Mouse (Mus musculus) kidney, postnatal 25 days (tissue): ENCODE results near the gene Gpd1.
"Not testable (repeated sequence)": the region's sequence is repeated elsewhere in the genome, so short reads cannot be mapped to it uniquely, and the experiment has no call there.

Experiments used
- DNase-seq, 2 experiments: peaks; one replicate each; pipeline ENCODE4 v3.0.0; 2021; ENCODE audit warnings: mixed read lengths in 2 of 2

Gene Gpd1

DNA sequence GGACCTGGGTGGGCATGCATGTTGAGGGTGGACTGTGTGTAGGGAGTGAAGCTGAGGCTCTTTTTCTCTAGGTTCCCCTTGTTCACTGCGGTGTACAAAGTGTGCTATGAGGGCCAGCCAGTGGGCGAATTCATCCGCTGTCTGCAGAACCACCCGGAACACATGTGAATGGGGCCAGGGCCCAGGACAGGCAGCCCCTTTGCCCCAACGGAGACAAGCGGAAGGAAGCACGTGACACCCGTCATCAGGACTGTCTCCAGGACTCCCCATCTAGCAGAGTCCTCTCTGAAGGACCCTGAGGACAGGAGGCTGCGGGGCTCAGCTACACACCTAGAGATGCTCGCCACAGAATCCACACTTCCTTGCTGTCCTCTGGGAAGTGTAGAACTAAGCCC, 5.8 kb downstream of the Gpd1 start:
- no peak for DNase-seq

- DNase-seq: peak; percentile 64 to 85
These were observed 6.4 kb downstream of the Gpd1 start for GRCm38 (mm10) chr15:99723515-99724291.

GRCm38 (mm10) chr15:99724292-99725021, 7.1 kb downstream of the Gpd1 start:
- peak; percentile 82 to 92 for DNase-seq

- peak; percentile 91 to 97 for DNase-seq
These were observed 8.2 kb downstream of the Gpd1 start, which contains the start of gene Cox14 for GRCm38 (mm10) chr15:99725341-99726155. Gene Cox14 (plus strand): TSS chr15:99725618.

DNA sequence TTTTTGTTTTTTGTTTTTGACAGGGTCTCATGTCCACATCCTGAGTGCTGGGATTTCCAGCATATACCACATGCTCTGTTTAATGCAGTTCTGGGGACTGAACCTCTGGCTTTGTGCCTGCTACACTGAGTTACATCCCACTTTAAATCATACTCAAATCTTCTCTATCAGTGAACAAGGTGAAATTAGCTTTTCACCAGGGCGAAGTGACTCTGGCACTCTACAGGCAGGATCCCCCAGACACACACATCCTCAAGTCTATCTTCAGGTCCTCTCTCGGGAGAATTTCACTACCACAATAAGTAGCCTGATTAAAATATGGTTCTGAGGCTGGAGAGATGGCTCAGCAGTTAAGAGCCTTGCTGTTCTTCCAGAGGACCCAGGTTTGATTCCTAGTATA, 9.2 kb downstream of the Gpd1 start:
- DNase-seq: no peak

- DNase-seq: not testable (repeated sequence)
These were observed 9.7 kb downstream of the Gpd1 start for GRCm38 (mm10) chr15:99727039-99727438.

GRCm38 (mm10) chr15:99727525-99727924, 10.2 kb downstream of the Gpd1 start:
- no peak for DNase-seq

DNA sequence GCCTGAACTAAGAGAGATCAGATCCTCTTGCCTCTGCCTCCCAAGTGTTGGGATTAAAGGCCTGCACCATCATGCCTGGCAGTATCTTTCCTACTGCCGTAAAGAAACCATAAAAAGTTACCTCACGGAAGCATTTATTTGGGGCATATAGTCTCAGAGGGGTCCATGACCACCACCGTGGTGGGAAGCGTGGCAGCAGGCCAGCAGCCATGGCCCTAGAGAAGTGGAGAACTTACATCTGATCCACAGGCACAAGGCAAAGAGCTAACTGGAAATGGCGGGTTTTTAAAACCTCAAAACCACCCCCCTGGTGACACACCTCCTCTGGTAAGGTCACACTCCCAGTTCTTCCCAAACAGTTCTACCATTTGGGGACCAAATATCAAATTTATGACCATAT, 10.9 kb downstream of the Gpd1 start:
- DNase-seq: no peak

DNA sequence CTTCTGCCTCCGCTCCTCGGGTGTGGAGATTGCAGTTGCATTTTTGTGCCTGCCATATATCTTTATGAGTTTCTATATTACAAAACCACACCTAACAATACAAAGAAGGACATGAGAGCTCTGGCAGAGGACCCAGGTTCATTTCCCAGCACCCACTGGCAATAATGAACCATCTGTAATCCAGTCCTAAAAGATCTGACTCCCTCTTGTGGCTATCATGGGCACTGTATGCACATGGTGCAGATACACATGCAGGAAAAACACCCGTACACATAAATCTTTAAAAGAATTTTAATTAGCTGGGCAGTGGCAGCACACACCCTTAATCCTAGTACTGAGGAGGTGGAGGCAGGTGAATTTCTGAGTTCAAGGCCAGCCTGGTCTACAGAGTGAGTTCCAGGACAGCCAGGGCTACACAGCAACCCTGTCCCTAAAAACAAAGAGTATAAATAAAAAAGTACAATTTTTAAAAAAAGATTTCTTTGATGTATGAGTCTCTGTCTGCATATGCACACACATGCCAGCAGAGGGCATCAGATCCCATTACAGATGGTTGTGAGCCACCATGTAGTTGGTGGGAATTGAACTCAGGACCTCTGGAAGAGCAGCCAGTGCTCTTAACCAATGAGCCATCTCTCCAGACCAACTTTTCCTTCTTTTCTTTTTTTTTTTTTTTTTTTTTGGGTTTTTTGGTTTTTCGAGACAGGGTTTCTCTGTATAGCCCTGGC, 11.9 kb downstream of the Gpd1 start:
- no peak for DNase-seq

DNA sequence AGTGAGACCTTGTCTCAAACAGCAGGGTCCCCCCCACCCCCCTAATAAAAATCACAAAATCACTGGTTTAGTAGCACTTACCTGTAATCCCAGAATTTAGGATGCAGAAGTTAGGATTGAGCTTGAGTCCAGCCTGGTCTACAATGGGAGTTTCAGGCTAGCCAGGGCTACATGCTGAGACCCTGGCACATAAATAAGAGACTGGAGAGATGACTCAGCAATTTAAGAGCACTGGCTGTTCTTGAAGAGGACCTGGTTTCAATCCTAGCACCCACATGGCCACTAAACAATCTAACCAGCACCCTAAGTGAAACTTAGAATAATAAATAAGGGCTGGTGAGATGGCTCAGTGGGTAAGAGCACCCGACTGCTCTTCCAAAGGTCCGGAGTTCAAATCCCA, 13.9 kb downstream of the Gpd1 start:
- no peak for DNase-seq

DNA sequence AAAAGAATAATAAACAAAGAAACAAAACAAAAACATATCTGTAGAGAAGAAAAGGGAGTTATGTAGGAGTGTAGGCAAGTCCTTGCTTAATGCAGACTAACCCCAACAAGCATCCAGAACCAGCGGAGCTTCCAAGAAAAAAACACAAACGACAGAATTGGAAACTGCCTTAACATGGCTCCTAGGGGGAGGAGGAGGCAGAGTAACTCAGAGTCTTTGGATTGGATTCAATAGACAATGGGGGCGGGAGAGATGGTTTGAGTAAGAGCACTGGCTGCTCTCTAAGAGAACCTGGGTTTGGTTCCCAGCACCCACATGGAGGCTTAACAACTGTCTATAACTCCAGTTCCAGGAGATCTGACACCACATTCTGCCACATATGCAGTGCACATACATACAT, 14.4 kb downstream of the Gpd1 start:
- no peak for DNase-seq

GRCm38 (mm10) chr15:99733186-99733585, 15.9 kb downstream of the Gpd1 start:
- no peak for DNase-seq

GRCm38 (mm10) chr15:99735631-99736030, 18.3 kb downstream of the Gpd1 start:
- peak; percentile 100 for DNase-seq

- no peak for DNase-seq
These were observed 19.4 kb downstream of the Gpd1 start for GRCm38 (mm10) chr15:99736675-99737074.

- no peak for DNase-seq
These were observed 22.9 kb downstream of the Gpd1 start for GRCm38 (mm10) chr15:99740229-99740628.

DNA sequence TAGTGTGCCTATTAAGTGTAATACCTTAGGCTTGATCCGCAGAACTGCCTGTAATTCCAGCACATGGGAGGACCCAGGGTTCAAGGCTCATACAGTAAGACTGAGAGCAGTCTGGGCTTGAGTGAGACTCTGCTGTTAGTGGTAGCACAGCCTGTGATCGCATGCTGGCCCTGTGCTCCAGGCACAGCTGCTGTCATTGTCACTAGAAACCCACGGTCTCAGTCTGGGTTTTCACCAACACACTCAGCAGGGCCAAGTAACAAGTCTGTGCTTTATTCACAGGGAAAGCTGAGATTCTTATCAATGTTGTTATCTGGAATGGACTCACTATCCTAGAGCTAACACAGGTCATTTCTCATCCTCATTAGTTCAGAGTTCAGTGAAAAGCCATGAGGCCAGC, 36.9 kb downstream of the Gpd1 start:
- no peak for DNase-seq

DNA sequence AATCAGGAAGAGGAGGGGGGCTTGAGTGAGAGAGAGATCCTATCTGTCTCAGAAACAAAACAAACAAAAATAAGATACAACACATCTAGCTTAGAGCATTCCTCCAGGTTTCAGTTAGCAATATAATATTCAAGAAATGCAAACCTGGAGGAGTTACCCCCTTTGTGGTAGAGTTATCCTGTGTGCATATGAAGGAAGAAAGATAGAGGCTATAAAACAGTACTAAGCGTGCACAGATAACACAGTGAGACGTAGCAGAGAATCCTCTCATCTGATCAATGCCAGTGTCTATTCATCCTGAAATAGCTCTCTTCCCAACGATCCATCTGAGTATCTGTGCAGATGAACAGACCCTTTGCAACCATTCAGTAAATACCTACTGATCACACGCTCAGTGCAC, 50.2 kb downstream of the Gpd1 start:
- no peak for DNase-seq

- no peak for DNase-seq
These were observed 51.4 kb downstream of the Gpd1 start for GRCm38 (mm10) chr15:99768761-99769160.

DNA sequence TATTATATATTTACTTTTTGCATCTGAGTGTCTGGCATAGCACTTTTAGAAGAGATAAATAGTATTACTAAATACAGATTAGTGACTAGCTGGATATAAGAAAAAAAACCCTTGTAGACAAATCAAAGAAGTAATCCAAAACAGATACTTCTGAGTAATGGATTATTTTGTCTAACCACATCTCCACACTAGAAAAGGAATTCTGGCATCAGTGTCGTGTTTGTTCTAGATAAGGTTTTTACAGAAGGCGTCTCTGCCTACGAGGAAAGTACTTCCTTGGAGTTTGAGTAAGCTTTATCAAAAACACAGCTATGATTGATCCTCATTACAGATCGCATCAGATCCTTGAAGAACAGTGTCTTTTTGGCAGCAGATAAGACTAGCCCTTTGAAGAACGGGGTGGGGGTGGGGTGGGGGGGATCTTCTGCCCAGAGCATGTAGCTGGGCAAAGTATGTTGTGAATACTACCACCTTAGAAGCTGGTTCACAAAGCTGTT, 53.7 kb downstream of the Gpd1 start:
- DNase-seq: no peak

- DNase-seq: peak; percentile 13 to 71
These were observed 54.4 kb downstream of the Gpd1 start for GRCm38 (mm10) chr15:99771601-99772276.

DNA sequence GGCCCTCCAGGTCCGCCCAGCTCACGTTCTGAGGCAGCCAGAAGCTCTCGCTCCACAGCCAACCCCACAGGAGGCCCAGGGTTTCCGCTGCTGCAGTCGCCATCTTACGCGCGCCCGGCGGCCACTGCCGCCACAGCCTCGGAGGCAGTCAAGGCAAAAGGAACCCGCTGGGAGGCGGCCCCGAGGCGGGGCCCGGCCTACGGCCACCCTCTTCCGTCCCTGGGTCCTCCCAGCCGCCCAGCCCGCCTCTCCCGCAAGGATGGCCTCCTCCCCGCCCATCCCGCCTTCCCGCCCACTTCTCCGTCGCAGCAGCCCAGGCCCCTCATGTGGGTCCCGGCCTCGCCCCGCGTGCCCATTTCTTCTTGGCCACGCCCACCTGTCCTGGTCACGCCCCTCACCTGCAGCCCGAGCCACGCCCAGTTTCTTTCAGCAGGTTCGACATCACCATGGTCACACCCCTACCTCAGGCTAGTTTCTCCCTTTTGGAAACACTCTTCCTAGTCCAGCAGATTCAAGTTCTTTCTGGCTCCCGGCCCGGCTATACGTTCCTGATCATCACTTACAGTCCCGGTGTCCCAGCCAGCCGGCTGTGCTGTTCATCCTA, 55.1 kb downstream of the Gpd1 start:
- peak; percentile 89 to 96 for DNase-seq

DNA sequence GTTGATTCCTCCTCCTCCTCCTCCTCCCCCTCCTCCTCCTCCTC, 55.4 kb downstream of the Gpd1 start, which contains the start of gene Cers5:
Gene Cers5 (minus strand): TSS at position 5 of the 44 bp plus-strand sequence.
- not testable (repeated sequence) for DNase-seq
